5 mouse cellular contexts compared by ENCODE assay signal in the genomic region with DNA sequence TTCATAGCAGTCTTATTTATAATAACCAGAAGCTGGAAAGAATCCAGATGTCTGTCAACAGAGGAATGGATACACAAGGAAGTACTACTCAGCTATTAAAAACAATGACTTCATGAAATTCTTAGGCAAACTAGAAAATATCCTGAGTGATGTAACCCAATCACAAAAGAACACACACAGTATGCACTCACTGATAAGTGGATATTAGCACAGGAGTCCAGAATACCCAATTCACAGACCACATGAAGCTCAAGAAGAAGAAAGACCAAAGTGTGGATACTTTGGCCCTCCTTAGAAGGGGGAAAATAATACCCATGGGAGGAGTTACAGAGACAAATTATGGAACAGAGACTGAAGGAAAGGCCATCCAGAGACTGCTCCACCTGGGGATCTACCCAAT. TPM values are rescaled to one million over a fixed set of nuclear protein-coding genes. Genes with fewer than 3 reads are reported as not detected.
A peak's percentile ranks its signal among the peaks of the same experiment; 100 is the strongest.
DNase-seq lines count a peak whose midpoint lies in the region; ATAC-seq and TF ChIP-seq lines count a peak whose summit lies in the region.
"Not testable (repeated sequence)": the region's sequence is repeated elsewhere in the genome, so short reads cannot be mapped to it uniquely, and the experiment has no call there.

No protein-coding gene starts in this region.

- not testable (repeated sequence) for ATAC-seq in embryonic facial prominence, embryonic 14.5 days (ENCODE audit: low read depth); lung, embryonic 14.5 days (ENCODE audit: insufficient read depth)
- ATAC-seq in liver, embryonic 12.5 days, result peak; percentile 68
- peak; percentile 52; the same call in 1 of the 2 replicates for ATAC-seq in liver, embryonic 14.5 days (ENCODE audit: insufficient read depth)

- DNase-seq in 3T3-L1 (ENCODE audit: low read depth, low spot score), result peak; percentile 66
- peak; percentile 2 for DNase-seq in embryonic facial prominence, embryonic 14.5 days (ENCODE audit: low spot score)
- DNase-seq in liver, embryonic 14.5 days (ENCODE audit: low read depth in 3 of 3, low spot score in 3 of 3), result peak in 1 of 3 experiments; percentile 19
- peak; percentile 20 for DNase-seq in lung, embryonic 14.5 days

- H3K36me3 ChIP-seq in embryonic facial prominence, embryonic 14.5 days (ENCODE audit: control insufficient read depth, insufficient read depth, low read length), result peaks cover 46% of the 10 kb centered on the region
- not testable (repeated sequence) for H3K36me3 ChIP-seq in liver, embryonic 12.5 days; liver, embryonic 14.5 days (replicated peaks; ENCODE audit: control insufficient read depth, insufficient read depth, low read depth); lung, embryonic 14.5 days (ENCODE audit: insufficient read depth)

- H3K4me2 ChIP-seq in embryonic facial prominence, embryonic 14.5 days (ENCODE audit: low read depth, low read length); liver, embryonic 12.5 days; liver, embryonic 14.5 days (ENCODE audit: low read depth); lung, embryonic 14.5 days: not testable (repeated sequence)

- TF ChIP-seq CTCF in liver, embryonic 14.5 days (IDR thresholded peaks at IDR 0.05; ENCODE audit: low read depth); lung, embryonic 14.5 days (IDR thresholded peaks at IDR 0.05; ENCODE audit: low read depth): not testable (repeated sequence)

- H3K27ac ChIP-seq in embryonic facial prominence, embryonic 14.5 days (replicated peaks; ENCODE audit: low read depth, low read length); liver, embryonic 14.5 days; lung, embryonic 14.5 days (ENCODE audit: low read depth): not testable (repeated sequence)
- 0 out of 2 replicates have a peak overlapping the region, but pooled peaks have one; percentile 5 for H3K27ac ChIP-seq in liver, embryonic 12.5 days

- TF ChIP-seq EP300 in liver, embryonic 14.5 days (IDR thresholded peaks at IDR 0.05; ENCODE audit: low read depth), result peak; percentile 46; the same call in 1 of the 2 replicates

- not testable (repeated sequence) for H3K9me3 ChIP-seq in embryonic facial prominence, embryonic 14.5 days (ENCODE audit: control insufficient read depth, low read length); liver, embryonic 12.5 days (replicated peaks); liver, embryonic 14.5 days (ENCODE audit: control insufficient read depth, low read length); lung, embryonic 14.5 days (ENCODE audit: low read depth, low read length)

- not testable (repeated sequence) for H3K4me1 ChIP-seq in embryonic facial prominence, embryonic 14.5 days (ENCODE audit: control insufficient read depth, insufficient read depth, low read length); liver, embryonic 14.5 days (replicated peaks; ENCODE audit: control insufficient read depth in 2 of 2, insufficient read depth in 2 of 2, low read length in 1 of 2); lung, embryonic 14.5 days (ENCODE audit: insufficient read depth)
- H3K4me1 ChIP-seq in liver, embryonic 12.5 days, result peaks cover 14% of the 10 kb centered on the region

- H3K27me3 ChIP-seq in embryonic facial prominence, embryonic 14.5 days (replicated peaks; ENCODE audit: control insufficient read depth, insufficient read depth, low read length); liver, embryonic 12.5 days (replicated peaks); liver, embryonic 14.5 days (ENCODE audit: control insufficient read depth, insufficient read depth, low read length); lung, embryonic 14.5 days (ENCODE audit: insufficient read depth, low read length): not testable (repeated sequence)

- H3K9ac ChIP-seq in embryonic facial prominence, embryonic 14.5 days (ENCODE audit: low read depth, low read length); liver, embryonic 12.5 days; liver, embryonic 14.5 days (replicated peaks); lung, embryonic 14.5 days: not testable (repeated sequence)

- H3K4me3 ChIP-seq in embryonic facial prominence, embryonic 14.5 days (ENCODE audit: low read depth, low read length); liver, embryonic 12.5 days; liver, embryonic 14.5 days (ENCODE audit: insufficient read depth in 1 of 2, low read depth in 2 of 2, low read length in 2 of 2); lung, embryonic 14.5 days (ENCODE audit: low read depth, low read length): not testable (repeated sequence)

RNA-seq across cellular contexts. Expression of a gene that starts 44.4 kb away (rescaled TPM):
- 20.7 and 29.8 TPM in 2 replicates for polyA plus RNA-seq in embryonic facial prominence, embryonic 14.5 days (2014; fragmentation: Nextera tagmentation; extraction: Ambion mirVana)
- 12.1 and 15.9 TPM in 2 replicates for polyA plus RNA-seq in liver, embryonic 12.5 days (2016; fragmentation: Nextera tagmentation; extraction: Ambion mirVana)
- 5.9 and 9.0 TPM in 2 replicates for polyA plus RNA-seq in liver, embryonic 14.5 days (2012; rRNA removed)
- polyA plus RNA-seq in liver, embryonic 14.5 days (2014; fragmentation: Nextera tagmentation; extraction: Ambion mirVana), result 9.1 and 9.5 TPM in 2 replicates
- polyA plus RNA-seq in lung, embryonic 14.5 days (2014; fragmentation: Nextera tagmentation; extraction: Ambion mirVana), result 24.5 and 27.2 TPM in 2 replicates
